Mouse (Mus musculus) liver, embryonic 14.5 days (tissue): ENCODE results near the gene Wbp1l. TPM values are rescaled to one million over a fixed set of nuclear protein-coding genes. Genes with fewer than 3 reads are reported as not detected.

Source experiments
- ATAC-seq: fragments of 200-750 bp; cut with Nextera tagmentation; 2 replicates; pipeline ENCODE4 v1.8.0; 2017; ENCODE audit warnings: moderate number of reproducible peaks, mild to moderate bottlenecking, moderate library complexity; ENCODE audit not compliant: insufficient read depth
- DNase-seq, 3 experiments: peaks; one replicate each; pipeline ENCODE4 v3.0.0-alpha.2; 2012 to 2013; ENCODE audit warnings: low read depth in 3 of 3, low spot score in 3 of 3
- H3K27ac ChIP-seq: fragments of 300-500 bp; sonication (generic); 2 replicates; pipeline ENCODE4 v1.5.1; 2014; ENCODE audit warnings: moderate library complexity, mild to moderate bottlenecking, control low read depth, inconsistent platforms
- H3K27me3 ChIP-seq: fragments of 300-500 bp; sonication (generic); 2 replicates; pipeline ENCODE4 v1.6.1; 2014; ENCODE audit warnings: mild to moderate bottlenecking, low read length, moderate library complexity; ENCODE audit not compliant: control insufficient read depth, insufficient read depth
- H3K36me3 ChIP-seq: fragments of 300-500 bp; sonication (generic); replicated peaks from 2 replicates; pipeline ENCODE4 v1.6.1; 2014; ENCODE audit warnings: low read depth; ENCODE audit not compliant: control insufficient read depth, insufficient read depth
- H3K4me1 ChIP-seq, 2 experiments: fragments of 200-500 bp in 1 of 2; fragments of 300-500 bp in 1 of 2; sonication (generic) in 1 of 2; replicated peaks; 2 replicates each; pipeline ENCODE4 v1.6.1; 2012 to 2014; ENCODE audit warnings: antibody characterized with exemption in 1 of 2, inconsistent platforms in 1 of 2, low read length in 1 of 2; ENCODE audit not compliant: control insufficient read depth in 2 of 2, insufficient read depth in 2 of 2
- H3K4me2 ChIP-seq: fragments of 300-500 bp; sonication (generic); 2 replicates; pipeline ENCODE4 v1.6.1; 2014; ENCODE audit warnings: low read depth, mild to moderate bottlenecking, control low read depth, moderate library complexity
- H3K4me3 ChIP-seq, 2 experiments: fragments of 200-500 bp in 1 of 2; fragments of 300-500 bp in 1 of 2; sonication (generic) in 1 of 2; 2 replicates each; pipeline ENCODE4 v1.5.1; 2012 to 2014; ENCODE audit warnings: low read depth in 2 of 2, low read length in 2 of 2, mild to moderate bottlenecking in 2 of 2, control low read depth in 1 of 2, inconsistent platforms in 1 of 2, moderate library complexity in 1 of 2; ENCODE audit not compliant: insufficient read depth in 1 of 2
- H3K9ac ChIP-seq: fragments of 300-500 bp; sonication (generic); replicated peaks from 2 replicates; pipeline ENCODE4 v1.6.1; 2014; ENCODE audit warnings: mild to moderate bottlenecking, control low read depth, moderate library complexity
- H3K9me3 ChIP-seq: fragments of 300-500 bp; sonication (generic); 2 replicates; pipeline ENCODE4 v1.6.1; 2016; ENCODE audit warnings: low read length, mixed read lengths; ENCODE audit not compliant: control insufficient read depth
- CTCF ChIP-seq: IDR thresholded peaks from 2 replicates; pipeline ENCODE4 v1.5.1; 2016; ENCODE audit warnings: antibody characterized with exemption, low read depth, control low read depth
- EP300 ChIP-seq: IDR thresholded peaks from 2 replicates; pipeline ENCODE4 v1.6.1; 2016; ENCODE audit warnings: antibody characterized with exemption, low read depth
- WGBS: fragments of 180-500 bp; shearing (Covaris S2); extraction: QIAGEN DNeasy Blood & Tissue Kit; methylation state at CpG from one replicate; pipeline ENCODE4 v1.1.7; 2014; ENCODE audit not compliant: insufficient replicate concordance; 5-methylcytosine and 5-hydroxymethylcytosine counted together
- polyA plus RNA-seq, 2 experiments: library from polyadenylated mRNA; depleted of rRNA in 1 of 2; stranded (reverse) in 1 of 2; unstranded in 1 of 2; fragments of >200 nt; fragmentation: Nextera tagmentation in 1 of 2; extraction: Ambion mirVana in 1 of 2; gene quantifications; 2 replicates each; pipeline versions ENCODE4 v1.2.1 to v1.2.3; 2012 to 2014

The Wbp1l gene
- polyA plus RNA-seq (2012; rRNA removed) (10.6 and 10.7 TPM in 2 replicates), polyA plus RNA-seq (2014; fragmentation: Nextera tagmentation; extraction: Ambion mirVana) (9.8 and 11.8 TPM in 2 replicates)

DNA sequence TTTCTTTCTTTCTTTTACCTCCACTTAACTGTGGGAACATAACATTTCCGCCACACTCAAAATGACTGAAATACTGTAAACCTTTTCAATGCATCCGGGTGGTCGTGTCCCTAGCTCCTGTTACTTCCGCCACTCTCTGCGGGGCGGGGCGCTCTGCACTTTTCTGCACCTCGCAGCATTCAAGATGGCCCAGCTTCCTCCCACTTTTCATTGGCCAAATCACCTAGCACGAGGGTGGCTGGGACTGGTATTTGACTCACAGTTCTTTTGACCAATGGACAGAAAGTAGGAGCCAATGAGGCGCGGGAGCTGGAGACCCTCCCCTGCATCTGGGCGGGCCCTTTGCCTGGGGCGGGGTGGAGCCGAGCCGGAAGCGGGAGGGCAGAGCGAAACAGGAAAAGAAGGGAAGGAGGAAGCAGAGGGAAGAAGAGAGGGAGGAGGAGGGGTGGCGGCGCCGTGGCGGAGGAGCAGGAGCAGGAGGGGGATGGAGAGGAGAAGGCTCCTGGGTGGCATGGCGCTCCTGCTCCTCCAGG, at the start of gene Wbp1l:
Wbp1l (plus strand) TSS at position 365 of the 533 bp plus-strand sequence.
- peak within 1 kb of the TSS; percentile 29 for H3K27ac ChIP-seq
- H3K4me1 ChIP-seq = peaks cover 11 to 14% of the 10 kb centered on the region in 2 experiments

DNA sequence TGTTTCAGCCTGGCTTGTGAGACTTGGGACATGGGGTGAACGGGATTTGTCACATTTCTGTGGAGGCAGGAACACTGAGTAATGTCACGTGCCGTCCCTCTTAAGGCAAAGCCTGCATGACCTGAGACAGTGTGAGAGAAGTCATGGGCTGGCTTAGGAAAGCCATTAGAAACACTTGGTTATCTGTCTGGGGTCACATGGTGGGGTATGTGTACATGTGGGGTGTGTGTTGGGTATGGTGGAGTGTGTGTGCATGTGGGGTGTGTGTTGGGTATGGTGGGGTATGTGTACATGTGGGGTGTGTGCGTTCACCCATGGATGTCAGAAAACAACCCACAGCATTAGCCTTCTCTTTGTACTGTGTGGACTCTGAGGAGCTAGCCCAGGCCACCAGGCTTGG, 48.5 kb upstream of the Wbp1l start:
- Histone ChIP-seq H3K9ac (no peak overlapping the region), H3K4me2 (no peak overlapping the region), H3K4me3 (no peak overlapping the region), H3K4me1 (peaks cover 16 to 17% of the 10 kb centered on the region in 2 experiments), H3K27ac (no peak overlapping the region), H3K27me3 (no peaks in the 10 kb centered on the region), H3K9me3 (no peaks in the 10 kb centered on the region), H3K36me3 (no peaks in the 10 kb centered on the region)
- WGBS = 74% methylated on average over 4 of the region's 4 CpGs
- ATAC-seq (no peak), DNase-seq (no peak)
- TF ChIP-seq CTCF (no peak), EP300 (no peak)

More for the DNA sequence above, at the start of gene Wbp1l:
- ATAC-seq (peak; percentile 99), DNase-seq (peak; percentile 97 to 98 (median 98))
- Histone ChIP-seq H3K9me3 (no peaks in the 10 kb centered on the region), H3K4me2 (peak within 1 kb of the TSS; percentile 87), H3K27me3 (no peaks in the 10 kb centered on the region), H3K36me3 (no peaks in the 10 kb centered on the region), H3K4me3 (peak within 1 kb of the TSS; percentile 88), H3K9ac (peak within 1 kb of the TSS; percentile 80)
- 1% methylated on average over 22 of the region's 22 CpGs for WGBS
- TF ChIP-seq CTCF = no peak
- TF ChIP-seq EP300 = no peak

DNA sequence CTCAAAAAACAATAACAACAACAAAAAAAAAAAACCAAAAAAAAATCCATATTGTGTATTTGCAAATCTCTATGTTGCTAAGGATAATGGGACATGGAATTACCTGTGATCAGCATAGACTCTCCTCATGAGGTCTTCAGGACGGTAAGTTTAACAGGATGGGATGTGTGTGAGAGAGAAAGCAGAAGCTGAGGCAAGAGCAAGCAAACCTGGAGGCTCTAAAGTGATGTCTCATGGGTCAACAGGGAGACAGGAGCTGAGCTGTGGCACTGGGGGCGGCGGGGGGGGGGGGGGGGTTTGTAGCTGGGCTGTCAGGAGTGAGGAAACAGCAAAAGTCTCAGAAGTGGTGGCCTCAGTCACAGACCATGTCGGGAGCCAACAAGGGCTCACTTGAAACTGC, 46.4 kb upstream of the Wbp1l start:
- no peak overlapping the region for H3K9ac ChIP-seq
- 31% methylated on average over 4 of the region's 4 CpGs for WGBS
- no peak for TF ChIP-seq CTCF
- TF ChIP-seq EP300 = no peak
- H3K4me1 ChIP-seq = peaks cover 12 to 17% of the 10 kb centered on the region in 2 experiments
- H3K9me3 ChIP-seq = no peaks in the 10 kb centered on the region
- H3K27me3 ChIP-seq = no peaks in the 10 kb centered on the region
- ATAC-seq = no peak
- DNase-seq = no peak
- no peak overlapping the region for H3K4me2 ChIP-seq
- no peak overlapping the region for H3K27ac ChIP-seq
- H3K36me3 ChIP-seq = no peaks in the 10 kb centered on the region
- H3K4me3 ChIP-seq = no peak overlapping the region

DNA sequence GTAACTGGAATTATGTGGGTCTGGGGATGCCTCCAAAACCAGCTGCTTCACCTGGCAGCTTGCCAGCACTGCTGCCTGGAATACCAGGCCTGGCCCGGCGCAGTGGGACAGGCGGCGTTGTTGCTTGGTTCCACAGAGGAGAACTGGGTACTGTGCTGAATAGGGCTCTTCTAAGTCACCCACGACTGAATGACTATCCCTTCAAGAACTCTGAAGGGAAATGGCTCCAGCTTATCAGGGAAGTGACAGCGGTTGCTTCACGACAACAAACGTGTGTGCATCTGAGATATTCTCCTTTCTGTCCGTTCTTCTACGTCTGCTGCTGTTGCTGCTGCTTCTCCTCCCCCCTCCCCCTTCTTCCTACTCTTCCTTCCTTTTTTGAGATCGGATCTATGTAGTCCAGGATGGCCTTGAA, 45.3 kb upstream of the Wbp1l start:
- Histone ChIP-seq H3K9ac (peak overlapping the region; percentile 35), H3K27ac (peak overlapping the region; percentile 80), H3K36me3 (no peaks in the 10 kb centered on the region), H3K4me2 (peak overlapping the region; percentile 55), H3K9me3 (no peaks in the 10 kb centered on the region), H3K4me1 (peaks cover 12 to 17% of the 10 kb centered on the region in 2 experiments), H3K27me3 (no peaks in the 10 kb centered on the region), H3K4me3 (no peak overlapping the region)
- TF ChIP-seq EP300 = peak; percentile 87
- TF ChIP-seq CTCF = no peak
- WGBS = 9% methylated on average over 11 of the region's 11 CpGs
- DNase-seq (peak; percentile 67 to 71 (median 69)), ATAC-seq (peak; percentile 87)

DNA sequence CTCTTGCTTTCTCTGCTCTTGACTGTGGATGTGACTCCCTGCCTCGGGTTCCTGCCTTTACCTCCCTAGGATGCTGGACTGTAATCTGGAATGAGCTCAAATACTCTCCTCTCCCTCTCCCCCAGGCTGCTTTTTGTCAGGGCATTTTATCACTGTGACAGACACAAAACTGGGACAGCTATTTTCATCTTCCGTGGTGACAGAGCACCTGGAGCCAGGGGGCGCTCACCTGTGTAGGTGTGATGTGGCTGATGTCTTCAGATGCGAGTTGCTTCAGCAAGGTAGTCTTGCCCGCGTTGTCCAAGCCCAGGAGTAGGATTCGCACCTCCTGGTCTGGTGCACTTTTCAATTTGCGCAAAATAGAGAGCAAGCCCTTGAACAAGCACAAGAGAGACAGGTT, 40.9 kb upstream of the Wbp1l start:
- WGBS = 76% methylated on average over 8 of the region's 8 CpGs
- no peak overlapping the region for H3K27ac ChIP-seq
- no peak overlapping the region for H3K9ac ChIP-seq
- H3K4me1 ChIP-seq = peaks cover 15 to 17% of the 10 kb centered on the region in 2 experiments
- ATAC-seq (no peak), DNase-seq (no peak)
- H3K9me3 ChIP-seq = no peaks in the 10 kb centered on the region
- H3K4me2 ChIP-seq = no peak overlapping the region
- no peak for TF ChIP-seq EP300
- peak; percentile 16; the same call in 1 of the 2 replicates for TF ChIP-seq CTCF
- no peaks in the 10 kb centered on the region for H3K36me3 ChIP-seq
- no peak overlapping the region for H3K4me3 ChIP-seq
- no peaks in the 10 kb centered on the region for H3K27me3 ChIP-seq
